Mouse (Mus musculus) lung, adult 2 months (tissue): ENCODE data around the gene Trp73.

Source experiments
- CTCF ChIP-seq: fragments of 200-500 bp; IDR thresholded peaks from 2 replicates; pipeline ENCODE4 v1.5.1; 2011; ENCODE audit warnings: mild to moderate bottlenecking, low read length, control low read depth; ENCODE audit not compliant: insufficient read depth
- POLR2A ChIP-seq: fragments of 200-500 bp; IDR thresholded peaks from 2 replicates; pipeline ENCODE4 v1.6.1; 2011; ENCODE audit warnings: low read depth, mild to moderate bottlenecking, control low read depth, low read length, borderline replicate concordance; ENCODE audit errors: extremely low read depth

DNA sequence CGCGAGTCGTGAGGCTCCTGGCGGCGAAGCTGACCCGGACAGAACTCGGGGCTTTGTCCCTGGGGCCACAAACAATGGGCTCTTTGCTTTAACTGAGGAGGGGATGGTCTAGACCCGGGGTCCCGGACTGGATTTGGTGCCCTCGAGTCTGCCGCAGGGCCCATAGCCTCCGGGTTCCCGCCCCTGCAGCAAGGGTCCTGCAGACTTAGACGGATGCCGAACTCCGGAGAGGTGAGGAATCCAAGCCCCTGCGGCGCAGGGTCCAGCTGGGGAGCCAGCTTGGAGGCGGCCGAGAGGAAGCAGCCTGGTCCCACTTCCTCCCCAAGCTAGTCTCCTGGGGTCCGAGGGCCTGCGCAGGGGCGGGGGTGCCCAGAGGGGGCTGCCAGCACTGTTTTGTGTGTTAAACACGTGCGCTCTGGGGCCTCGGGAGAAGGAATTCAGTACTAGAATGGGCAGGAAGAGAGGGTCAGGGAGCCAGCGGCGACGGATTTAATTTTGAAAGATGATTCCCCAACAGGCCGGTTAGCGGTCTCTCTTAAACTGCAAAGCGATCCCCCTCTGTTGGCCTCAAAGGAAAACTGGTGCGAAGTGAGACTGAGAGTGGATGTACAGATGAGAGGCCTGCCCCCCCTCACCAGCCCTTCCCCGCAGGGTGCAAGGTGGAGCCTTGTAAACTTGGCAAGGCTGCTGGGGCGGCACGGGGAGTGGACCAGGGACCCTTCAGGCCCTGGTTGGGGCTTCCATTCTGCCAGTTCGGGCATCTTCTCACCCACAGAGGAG, 31.3 kb upstream of the Trp73 start:
- TF ChIP-seq POLR2A: no peak; the same call in 1 of the 2 replicates
- no peak for TF ChIP-seq CTCF
